Mouse (Mus musculus) activated CD4-positive, CD25-positive, alpha-beta regulatory T cell, adult 9 weeks (primary cell): ENCODE data around the gene Rps6kb1. TPM values are rescaled to one million over a fixed set of nuclear protein-coding genes. Genes with fewer than 3 reads are reported as not detected.

Experiments used
- polyA plus RNA-seq: library from polyadenylated mRNA; unstranded; fragments of 100-300 nt; shearing (Covaris generic); gene quantifications from one replicate; pipeline ENCODE4 v1.2.1, GENCODE M21; 2017

Gene Rps6kb1
- polyA plus RNA-seq, result 55.1 TPM

DNA sequence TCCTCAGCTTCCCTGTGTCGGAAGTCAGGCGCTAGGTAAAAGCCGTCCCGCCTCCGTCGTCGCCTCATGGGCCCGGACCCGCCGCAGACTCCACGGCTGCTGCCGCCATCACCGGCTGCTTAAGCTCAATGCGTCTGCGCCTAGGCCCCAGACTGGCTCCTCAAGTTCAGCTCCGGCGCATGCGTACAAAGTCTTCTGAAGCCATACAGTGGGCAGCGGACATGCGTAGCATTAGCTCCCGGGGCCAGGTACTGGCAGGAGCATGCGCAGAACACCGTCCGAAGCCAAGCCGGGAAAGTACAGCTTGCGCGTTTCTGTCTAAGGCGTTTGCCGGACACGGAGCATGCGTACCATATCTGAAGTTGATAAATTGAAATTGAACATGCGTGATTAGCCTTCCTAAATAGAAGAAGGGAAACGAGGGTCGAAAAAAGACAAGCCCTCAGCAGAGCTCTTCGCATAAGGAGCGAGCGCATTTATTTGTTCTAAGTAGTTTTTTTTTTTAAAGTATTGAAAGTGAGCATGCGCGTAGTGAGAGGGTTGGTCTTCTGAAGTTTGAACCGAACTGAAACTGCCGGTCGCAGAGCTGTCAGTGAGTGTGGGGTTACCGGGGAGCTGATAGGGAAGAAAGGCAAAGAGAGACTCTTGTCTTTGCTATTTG lies at the start of gene Rps6kb1, which contains the start of gene Tubd1:
Rps6kb1 (minus strand) TSS at position 167 of the 661 bp plus-strand sequence.
Tubd1 (plus strand) TSS at position 353 of the 661 bp plus-strand sequence.

DNA sequence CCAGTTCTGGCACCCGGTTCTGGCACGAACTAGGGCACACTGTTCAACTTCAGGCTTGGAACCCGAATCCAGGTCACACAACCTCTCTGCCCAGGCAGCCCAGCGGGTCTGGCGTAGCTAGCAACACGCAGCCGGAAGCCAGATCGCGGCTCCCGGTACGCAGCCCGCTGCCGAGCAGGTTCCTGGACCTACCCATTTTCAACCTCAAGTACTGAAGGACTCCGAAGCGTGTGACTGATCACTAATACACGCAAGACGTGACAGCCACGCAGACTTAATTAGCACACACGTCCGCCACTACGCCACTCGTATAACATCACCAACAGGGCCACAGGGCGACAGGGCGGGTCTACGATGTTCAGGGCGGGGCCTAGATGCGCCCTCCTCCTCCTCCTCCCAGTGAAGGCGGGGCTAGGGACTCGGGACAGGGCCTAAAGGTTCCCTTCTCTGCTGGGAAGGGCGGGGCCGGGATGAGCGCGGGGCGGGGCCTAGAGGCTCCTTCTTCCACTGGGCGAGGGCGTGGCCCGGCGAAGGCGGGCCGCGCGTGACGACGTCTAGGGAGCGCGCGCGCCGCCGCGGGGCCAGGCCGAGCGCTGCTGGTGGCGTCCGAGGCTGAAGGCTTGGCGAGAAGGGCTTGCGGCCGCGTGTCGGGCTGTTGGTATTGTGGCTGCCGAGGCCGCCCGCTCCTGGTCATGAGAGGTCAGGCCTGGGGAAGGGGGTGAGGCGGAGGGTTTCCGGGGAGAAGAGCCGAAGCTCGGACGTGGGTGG lies 60.3 kb downstream of the Rps6kb1 start, which contains the start of gene Rnft1:
Rnft1 (plus strand) TSS at position 557 of the 768 bp plus-strand sequence.

Other genes with a start within 250 kb of the Rps6kb1 start
- 6.9 TPM for gene Med13, start 187.2 kb downstream of the Rps6kb1 start, polyA plus RNA-seq
- 54.4 TPM for gene Rnft1, start 60.1 kb downstream of the Rps6kb1 start, polyA plus RNA-seq
- gene Tubd1, start 186 bp upstream of the Rps6kb1 start, polyA plus RNA-seq, result 7.6 TPM
- 200 TPM for gene Vmp1, start 139.0 kb upstream of the Rps6kb1 start, polyA plus RNA-seq
- 14.6 TPM for gene Ptrh2, start 139.2 kb upstream of the Rps6kb1 start, polyA plus RNA-seq
- 181 TPM for gene Cltc, start 212.8 kb upstream of the Rps6kb1 start, polyA plus RNA-seq